Mouse (Mus musculus) spleen, embryonic (tissue): Measurements from ENCODE around the gene Ung.

Source experiments
- CTCF ChIA-PET: fragments of 350-600 bp; sonication (Branson Sonifier 250); formaldehyde crosslinking; loops from one replicate; lab custom pipeline; 2022; lab: Charles Lee

Ung gene

GRCm38 (mm10) chr5:114130211-114130605 is at the start of gene Ung:
Gene Ung, plus strand, starts transcription at chr5:114130386.
- CTCF ChIA-PET, result interaction anchor here (0.7 kb wide), 1 partner anchor 437 kb away, joined by 3 read pairs; no protein-coding TSS in a partner anchor

GRCm38 (mm10) chr5:114085501-114085900 is 44.7 kb upstream of the Ung start:
- CTCF ChIA-PET, result interaction anchor here (0.5 kb wide), 1 partner anchor 147 kb away, joined by 4 read pairs; no protein-coding TSS in a partner anchor

DNA sequence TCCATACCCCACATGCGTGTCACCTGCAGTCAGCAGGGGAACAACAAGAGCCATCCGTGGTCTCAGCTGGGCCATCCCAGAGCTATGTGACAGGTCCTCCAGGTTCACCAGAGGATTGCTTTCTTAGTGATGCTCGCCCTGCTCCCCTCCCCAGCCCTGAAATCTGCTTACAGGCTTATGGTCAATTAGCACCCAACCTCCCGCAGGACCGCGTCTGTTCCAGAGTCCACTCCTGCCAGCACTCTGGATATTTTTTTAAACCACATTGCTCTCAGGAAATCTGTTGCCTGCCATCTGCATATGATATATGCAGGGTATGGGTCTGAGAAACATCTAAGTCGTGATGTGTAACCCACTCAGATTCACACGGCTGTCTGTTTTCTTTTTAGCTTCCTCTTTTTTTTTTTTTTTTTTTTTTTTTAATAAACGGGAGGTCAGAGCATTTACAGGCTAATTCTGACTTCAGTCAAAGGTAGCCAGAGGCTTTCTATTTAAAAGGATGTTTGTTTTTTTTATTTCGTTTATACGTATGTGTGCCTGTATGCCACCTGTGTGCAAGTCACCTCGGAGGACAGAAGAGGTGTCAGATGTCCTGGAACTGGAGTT is 42.2 kb upstream of the Ung start:
- CTCF ChIA-PET, result no interaction called here

GRCm38 (mm10) chr5:114090421-114091013 is 39.7 kb upstream of the Ung start:
- CTCF ChIA-PET, result no interaction called here

GRCm38 (mm10) chr5:114091057-114091807 is 39.0 kb upstream of the Ung start, which contains the start of gene Svop:
Gene Svop, minus strand, starts transcription at chr5:114091570.
- CTCF ChIA-PET, result interaction anchor here (0.7 kb wide), 1 partner anchor 14 kb away, joined by 7 read pairs; no protein-coding TSS in a partner anchor

DNA sequence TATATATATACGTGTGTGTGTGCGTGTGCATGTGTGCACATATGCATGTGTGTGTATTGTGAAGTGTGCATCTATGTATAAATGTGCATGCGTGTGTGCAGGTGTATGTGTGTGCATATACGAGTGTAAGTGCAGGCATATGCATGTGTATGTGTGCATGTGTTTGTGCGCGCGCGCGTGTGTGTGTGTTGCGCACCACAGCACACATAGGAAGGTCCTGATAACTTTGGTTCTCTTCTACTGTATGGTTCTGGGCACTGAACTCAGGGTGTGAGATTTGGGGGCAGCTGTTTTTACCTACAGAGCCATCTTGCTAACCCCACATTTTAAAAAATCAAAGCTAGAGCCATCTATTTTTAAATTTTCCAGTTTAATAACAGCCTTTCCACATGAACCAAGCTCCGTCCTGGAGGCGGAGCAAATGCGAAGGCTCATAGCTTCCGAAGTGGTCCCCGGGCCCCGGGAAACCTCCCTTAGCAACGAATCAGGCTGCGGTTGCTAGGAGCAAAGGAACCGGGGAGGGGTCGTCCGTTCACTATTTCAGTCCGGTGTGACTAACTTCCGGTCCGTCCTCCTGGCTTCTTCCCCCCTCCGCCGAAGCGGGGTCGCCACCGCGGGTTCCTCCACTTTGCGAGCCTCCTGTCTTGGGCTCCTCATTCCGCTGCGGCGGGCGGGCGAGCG is 30.3 kb upstream of the Ung start:
- CTCF ChIA-PET, result interaction anchor here (0.6 to 1.2 kb wide), 2 partner anchors 33 to 140 kb away, joined by 3 to 4 read pairs; no protein-coding TSS in a partner anchor

DNA sequence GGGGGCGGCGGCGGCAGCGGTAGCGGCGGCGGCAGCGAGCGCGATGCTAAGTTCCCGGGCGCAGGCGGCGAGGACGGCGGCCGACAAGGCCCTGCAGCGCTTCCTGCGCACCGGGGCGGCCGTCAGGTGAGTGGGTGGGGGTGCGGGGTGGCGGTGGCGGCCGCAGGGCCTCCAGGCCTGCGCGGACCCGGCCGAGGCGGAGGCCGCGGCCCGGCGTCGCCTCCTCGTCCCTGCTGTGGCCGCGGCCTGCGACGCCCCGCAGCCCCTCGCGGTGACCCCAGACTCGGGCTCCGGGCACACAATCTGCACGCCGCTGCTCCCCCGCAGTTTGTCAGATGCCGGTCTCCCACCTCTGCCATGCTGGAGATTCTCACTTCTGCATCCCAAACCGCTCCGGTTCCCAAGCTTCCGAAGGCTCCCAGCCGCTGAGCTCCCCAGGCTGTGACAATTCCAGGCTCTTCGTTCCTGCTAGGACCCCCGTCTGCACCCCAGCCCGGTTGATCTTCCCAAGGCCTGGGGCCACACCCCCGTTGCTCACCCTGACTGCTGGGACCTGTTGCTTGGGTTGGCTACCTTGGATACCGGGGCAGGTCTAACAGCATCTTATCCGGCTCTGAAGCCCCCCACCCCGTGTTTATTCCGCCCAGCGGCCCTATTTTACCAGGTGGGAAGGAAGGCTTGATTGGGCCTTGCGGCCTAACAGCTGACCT is 29.6 kb upstream of the Ung start:
- CTCF ChIA-PET, result interaction anchor here (1.2 kb wide), 1 partner anchor 32 kb away, joined by 4 read pairs; no protein-coding TSS in a partner anchor

- CTCF ChIA-PET, result no interaction called here
Measured at GRCm38 (mm10) chr5:114101873-114102272, 28.3 kb upstream of the Ung start.

- CTCF ChIA-PET, result no interaction called here
Measured at GRCm38 (mm10) chr5:114102807-114103206, 27.4 kb upstream of the Ung start.

DNA sequence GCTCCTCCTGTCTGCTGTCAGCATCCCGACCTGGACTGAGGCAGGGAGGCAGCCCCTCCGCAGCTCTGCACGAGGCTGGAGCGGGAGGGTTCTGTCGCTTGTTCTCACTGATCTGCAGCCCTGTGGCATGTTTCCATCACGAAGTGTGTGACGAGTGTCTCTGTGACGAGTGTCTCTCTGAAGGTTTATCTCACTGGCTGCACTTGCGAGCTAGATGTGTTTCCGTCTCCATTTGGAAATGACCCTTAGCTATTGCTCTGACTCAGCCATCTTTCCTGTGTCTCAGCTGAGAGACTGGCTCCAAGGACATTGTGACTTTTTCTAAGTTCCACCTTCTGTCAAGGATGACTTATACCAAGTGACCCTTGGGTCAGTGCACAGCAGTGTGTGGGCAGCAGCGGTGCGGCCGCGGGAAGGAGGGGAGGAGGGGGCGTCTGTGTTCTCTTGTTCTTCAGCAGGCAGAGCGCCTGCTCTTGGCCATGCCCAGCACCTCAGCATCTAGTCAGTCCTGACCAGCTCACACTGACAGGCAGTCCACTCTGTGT is 23.7 kb upstream of the Ung start:
- CTCF ChIA-PET, result no interaction called here

- CTCF ChIA-PET, result no interaction called here
Measured at GRCm38 (mm10) chr5:114113334-114113733, 16.9 kb upstream of the Ung start.

DNA sequence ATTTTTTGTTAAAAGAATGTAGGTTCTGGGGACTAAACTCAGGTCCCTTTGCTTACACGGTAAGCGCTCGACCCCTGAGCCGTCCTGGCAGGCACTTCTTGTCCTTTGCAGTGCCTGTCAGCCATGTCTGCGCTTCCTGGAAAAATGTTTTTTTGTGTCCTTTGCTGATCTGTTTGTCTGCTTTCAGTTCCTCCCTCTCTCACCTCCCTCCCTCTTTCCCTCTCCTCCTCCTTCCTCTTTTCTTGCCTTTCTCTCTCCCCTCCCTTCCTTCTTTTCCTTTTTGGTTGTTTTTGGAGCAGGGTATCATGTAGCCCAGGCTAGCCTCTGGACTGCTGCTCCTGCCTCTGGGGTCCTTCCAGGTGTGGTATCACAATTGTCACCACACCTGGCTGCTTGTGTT is 15.2 kb upstream of the Ung start:
- CTCF ChIA-PET, result no interaction called here

DNA sequence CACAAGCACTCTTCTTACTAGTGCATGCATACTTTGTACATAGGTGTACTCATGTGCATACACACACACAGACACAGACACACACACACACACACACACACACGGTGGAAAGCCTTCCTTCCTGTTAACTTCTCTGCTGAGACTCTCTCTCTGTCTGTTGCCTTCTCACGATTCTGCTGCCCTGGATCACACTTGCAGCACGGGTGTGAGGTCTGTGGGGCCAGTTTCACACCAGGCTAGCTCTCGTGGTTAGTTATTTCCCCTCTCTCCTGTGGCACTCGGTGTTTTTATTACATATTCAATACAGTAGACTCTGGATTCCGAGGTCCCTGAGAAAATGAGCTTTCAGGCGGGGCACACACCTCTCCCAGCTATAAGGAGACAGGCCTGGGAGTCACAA is 13.6 kb upstream of the Ung start:
- CTCF ChIA-PET, result no interaction called here

DNA sequence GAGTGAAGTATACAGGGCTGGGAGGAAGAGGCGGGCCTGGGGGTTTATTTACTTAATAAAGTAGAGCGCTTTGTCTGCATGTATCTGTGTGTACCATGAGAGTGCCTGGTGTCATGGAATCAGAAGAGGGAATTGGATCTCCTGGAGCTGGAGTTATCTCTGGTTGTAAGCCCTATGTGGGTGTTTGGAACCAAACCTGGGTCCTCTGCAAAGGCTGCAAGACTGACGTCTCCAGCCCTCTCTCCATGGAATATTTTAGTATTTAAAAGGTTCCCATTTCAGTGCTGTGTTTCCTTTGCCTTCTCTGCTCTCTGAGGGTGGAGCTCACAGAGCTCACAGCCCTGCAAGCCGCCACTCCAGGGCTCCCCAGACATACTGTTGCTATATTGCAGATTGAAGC is 10.4 kb upstream of the Ung start:
- CTCF ChIA-PET, result no interaction called here

DNA sequence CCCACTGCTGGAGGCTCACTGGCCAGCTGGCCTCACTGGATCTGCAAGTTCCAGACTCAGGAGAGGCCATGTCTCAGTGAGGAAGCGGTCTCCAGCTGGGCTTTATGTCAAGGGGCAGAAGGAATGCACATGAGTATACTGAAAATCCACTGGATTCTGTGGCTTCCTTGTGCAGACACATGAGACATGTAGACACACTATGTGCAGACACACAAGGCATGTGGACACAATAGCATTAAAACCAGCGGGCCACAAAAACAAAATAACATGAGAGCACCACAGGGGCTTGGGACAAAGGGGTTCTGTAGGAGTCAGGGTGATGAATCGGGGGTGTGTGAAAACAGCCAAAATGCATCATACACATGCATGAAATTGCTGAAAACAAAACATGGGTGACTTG is 4.2 kb upstream of the Ung start:
- CTCF ChIA-PET, result no interaction called here

- CTCF ChIA-PET, result interaction anchor here (0.6 kb wide), 1 partner anchor 168 kb away, joined by 3 read pairs; no protein-coding TSS in a partner anchor
Measured at GRCm38 (mm10) chr5:114126499-114127244, 3.5 kb upstream of the Ung start.

GRCm38 (mm10) chr5:114127374-114128349 is 2.5 kb upstream of the Ung start, which contains the start of gene Alkbh2:
Gene Alkbh2, minus strand, starts transcription at chr5:114128218.
- CTCF ChIA-PET, result interaction anchor here (0.6 kb wide), 1 partner anchor 169 kb away, joined by 3 read pairs; no protein-coding TSS in a partner anchor

GRCm38 (mm10) chr5:114129550-114130210 is 506 bp upstream of the Ung start:
- CTCF ChIA-PET, result interaction anchor here (0.7 kb wide), 1 partner anchor 437 kb away, joined by 3 read pairs; no protein-coding TSS in a partner anchor
